Mouse (Mus musculus) thymus, adult 2 months (tissue): ENCODE data around the gene Pdzd7.

Experiments
- CTCF ChIP-seq: fragments of 200-500 bp; IDR thresholded peaks from 2 replicates; pipeline ENCODE4 v1.5.1; 2012; ENCODE audit warnings: mild to moderate bottlenecking, control low read depth, low read length, moderate library complexity, borderline replicate concordance; ENCODE audit not compliant: control insufficient read depth, poor library complexity, insufficient read depth; ENCODE audit errors: extremely low read depth
- POLR2A ChIP-seq: fragments of 200-500 bp; IDR thresholded peaks from 2 replicates; pipeline ENCODE4 v1.6.1; 2012; ENCODE audit warnings: mild to moderate bottlenecking, low read length, control low read depth, moderate library complexity; ENCODE audit not compliant: control insufficient read depth, poor library complexity, insufficient read depth; ENCODE audit errors: extremely low read depth

DNA sequence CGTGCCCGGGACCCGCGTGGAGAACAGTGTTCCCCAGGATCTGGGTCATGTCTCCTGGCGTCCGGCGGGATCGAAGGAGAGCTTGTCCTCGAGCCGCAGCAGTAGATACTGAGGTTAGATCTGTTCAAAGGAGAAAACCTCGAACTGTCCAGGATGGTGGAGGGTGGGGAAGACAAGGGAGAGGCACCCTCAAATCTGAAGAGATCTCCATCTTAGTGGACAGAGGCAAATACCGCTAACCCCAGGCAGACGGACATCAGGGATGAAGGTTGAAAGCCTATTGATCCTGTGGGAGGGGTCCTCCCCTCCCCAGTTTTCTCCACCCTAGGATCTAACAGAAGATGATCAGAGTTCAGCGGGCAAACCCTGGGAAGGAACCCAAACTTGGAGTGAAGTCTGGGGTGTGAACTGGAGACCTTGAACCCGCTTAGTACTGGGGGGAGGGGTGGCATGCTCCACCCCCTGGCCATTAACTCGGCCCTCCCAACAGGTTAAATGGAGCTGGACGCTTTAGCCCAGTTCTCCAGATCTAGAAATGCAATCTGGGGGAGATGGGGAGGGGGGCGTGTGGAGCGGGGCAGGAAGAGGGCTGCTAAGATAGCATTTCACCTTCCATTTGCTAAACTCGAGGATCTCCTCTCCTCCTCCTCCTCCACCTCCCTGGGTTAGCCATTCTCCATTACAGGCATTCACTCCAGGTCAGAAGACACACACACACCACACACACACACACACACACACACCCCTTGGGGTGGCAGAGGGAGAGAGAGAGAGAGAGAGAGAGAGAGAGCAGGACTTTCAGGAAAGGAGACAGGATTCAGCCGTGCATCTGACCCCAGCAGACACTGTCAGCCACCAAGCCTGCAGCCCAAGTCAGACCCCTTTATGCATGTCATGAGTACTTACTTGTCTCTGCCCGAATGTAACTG, 55.7 kb downstream of the Pdzd7 start:
- no peak for TF ChIP-seq POLR2A
- TF ChIP-seq CTCF: no peak
